Mouse (Mus musculus) stomach, postnatal 0 days (tissue): ENCODE data around the gene Gcnt3.

ENCODE experiments used
- CTCF ChIP-seq: IDR thresholded peaks from 2 replicates; pipeline ENCODE4 v1.5.1; 2016; ENCODE audit warnings: antibody characterized with exemption, low read depth, mild to moderate bottlenecking, moderate library complexity
- EP300 ChIP-seq: optimal IDR thresholded peaks from 2 replicates; pipeline ENCODE3; 2016; ENCODE audit warnings: antibody characterized with exemption

- TF ChIP-seq CTCF (no peak), EP300 (no peak)
These were observed 5.7 kb downstream of the Gcnt3 start for GRCm38 (mm10) chr9:70032167-70032566.
